Mouse (Mus musculus) ES-Bruce4 (cell line): ENCODE data around the gene Dtx1.
A peak's percentile ranks its signal among the peaks of the same experiment; 100 is the strongest.

Experiments used
- CTCF ChIP-seq: IDR thresholded peaks from one replicate; pipeline ENCODE4 v1.8.1; 2011; ENCODE audit warnings: low read depth, low read length
- EP300 ChIP-seq: IDR thresholded peaks from 2 replicates; pipeline ENCODE4 v1.6.1; 2011; ENCODE audit warnings: low read depth, low read length; ENCODE audit not compliant: insufficient read depth
- POLR2A ChIP-seq: IDR thresholded peaks from one replicate; pipeline ENCODE4 v1.8.1; 2011; ENCODE audit warnings: low read length; ENCODE audit not compliant: insufficient read depth

DNA sequence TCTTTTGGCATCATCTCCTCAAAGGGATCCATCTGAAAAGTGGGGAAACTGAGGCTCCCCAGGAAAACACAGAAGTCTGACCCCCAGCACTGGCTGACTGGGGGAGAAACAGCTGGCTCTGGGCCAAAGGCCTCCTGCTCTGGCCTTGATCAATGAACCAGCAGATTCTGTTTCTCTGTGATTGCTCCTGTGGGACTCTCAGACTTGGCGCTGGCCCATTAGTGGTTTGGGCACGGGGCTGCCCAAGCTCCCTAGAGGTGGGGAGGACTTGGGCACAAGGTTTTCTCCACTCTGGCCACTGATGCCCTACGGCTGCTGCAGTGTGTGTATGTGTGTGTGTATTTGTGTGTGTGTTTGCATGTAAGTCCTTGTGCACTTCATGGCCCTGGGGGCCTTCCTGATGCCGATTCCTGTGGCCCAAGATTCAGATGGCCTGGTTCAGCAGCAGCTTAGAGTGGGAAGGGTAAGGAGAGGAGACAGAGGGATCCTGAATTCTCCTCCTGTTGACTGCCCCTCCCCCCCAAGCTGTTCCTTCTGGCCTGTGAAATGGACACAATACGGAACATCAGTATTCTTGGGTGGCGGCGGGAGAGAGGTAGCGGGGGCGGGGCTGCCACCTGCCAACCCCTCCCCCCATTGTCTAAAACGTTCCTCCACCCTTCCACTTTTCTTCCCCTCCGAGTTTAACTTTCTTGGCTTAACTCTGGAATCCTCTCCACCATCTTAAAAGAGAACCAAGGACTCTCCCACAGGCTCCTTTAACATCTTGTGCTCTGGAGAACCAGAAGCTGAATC is 10.5 kb downstream of the Dtx1 start:
- no peak for TF ChIP-seq CTCF
- no peak for TF ChIP-seq POLR2A
- TF ChIP-seq EP300, result peak; percentile 55; the same call in 1 of the 2 replicates
